Mouse (Mus musculus) stomach, embryonic 15.5 days (tissue): ENCODE results near the gene Slc9a8. TPM values are rescaled to one million over a fixed set of nuclear protein-coding genes. Genes with fewer than 3 reads are reported as not detected.
A peak's percentile ranks its signal among the peaks of the same experiment; 100 is the strongest.

ENCODE experiments used
- ATAC-seq: fragments of 200-750 bp; cut with Nextera tagmentation; 2 replicates; pipeline ENCODE4 v1.8.0; 2017; ENCODE audit warnings: low read depth, moderate number of reproducible peaks, moderate TSS enrichment; ENCODE audit not compliant: insufficient read depth, low FRiP score
- H3K27ac ChIP-seq: fragments of 300-500 bp; sonication (generic); 2 replicates; pipeline ENCODE4 v1.5.1; 2015; ENCODE audit warnings: mild to moderate bottlenecking, inconsistent platforms
- H3K27me3 ChIP-seq: fragments of 300-500 bp; sonication (generic); replicated peaks from 2 replicates; pipeline ENCODE4 v1.6.1; 2015; ENCODE audit warnings: inconsistent platforms
- H3K36me3 ChIP-seq: fragments of 300-500 bp; sonication (generic); 2 replicates; pipeline ENCODE4 v1.6.1; 2015; ENCODE audit warnings: inconsistent platforms
- H3K4me1 ChIP-seq: fragments of 300-500 bp; sonication (generic); 2 replicates; pipeline ENCODE4 v1.6.1; 2015; ENCODE audit warnings: inconsistent platforms
- H3K4me2 ChIP-seq: fragments of 300-500 bp; sonication (generic); 2 replicates; pipeline ENCODE4 v1.6.1; 2015; ENCODE audit warnings: mild to moderate bottlenecking, inconsistent platforms
- H3K4me3 ChIP-seq: fragments of 300-500 bp; sonication (generic); replicated peaks from 2 replicates; pipeline ENCODE4 v1.5.1; 2015; ENCODE audit warnings: inconsistent platforms
- H3K9ac ChIP-seq: fragments of 300-500 bp; sonication (generic); 2 replicates; pipeline ENCODE4 v1.6.1; 2015; ENCODE audit warnings: inconsistent platforms
- H3K9me3 ChIP-seq: fragments of 300-500 bp; sonication (generic); 2 replicates; pipeline ENCODE4 v1.6.1; 2016; ENCODE audit warnings: inconsistent platforms
- WGBS: fragments of 180-500 bp; shearing (Covaris S2); methylation state at CpG from one replicate; pipeline ENCODE4 v1.1.7; 2015; 5-methylcytosine and 5-hydroxymethylcytosine counted together
- polyA plus RNA-seq: library from polyadenylated mRNA; unstranded; fragments of >200 nt; fragmentation: Nextera tagmentation; extraction: Ambion mirVana; gene quantifications from 2 replicates; pipeline ENCODE4 v1.2.1, GENCODE M21; 2015

The Slc9a8 gene
- polyA plus RNA-seq, 1 experiment from 2014 or later = 20.5 TPM

GRCm38 (mm10) chr2:167487551-167487950, 66.0 kb downstream of the Slc9a8 start:
- H3K4me1 ChIP-seq = peaks cover 15% of the 10 kb centered on the region
- 89% methylated on average over 6 of the region's 6 CpGs for WGBS
- no peaks in the 10 kb centered on the region for H3K9me3 ChIP-seq
- H3K4me2 ChIP-seq = no peak overlapping the region
- H3K27me3 ChIP-seq = no peaks in the 10 kb centered on the region
- no peak overlapping the region for H3K9ac ChIP-seq
- H3K27ac ChIP-seq = no peak overlapping the region
- no peak overlapping the region for H3K4me3 ChIP-seq
- ATAC-seq = no peak
- peaks cover 16% of the 10 kb centered on the region; the same call in 1 of the 2 replicates for H3K36me3 ChIP-seq

GRCm38 (mm10) chr2:167487994-167488393, 66.5 kb downstream of the Slc9a8 start:
- Histone ChIP-seq H3K9me3 (no peaks in the 10 kb centered on the region), H3K9ac (no peak overlapping the region), H3K4me3 (no peak overlapping the region), H3K4me1 (peaks cover 15% of the 10 kb centered on the region), H3K27ac (no peak overlapping the region), H3K36me3 (peaks cover 13% of the 10 kb centered on the region; the same call in 1 of the 2 replicates), H3K4me2 (no peak overlapping the region), H3K27me3 (no peaks in the 10 kb centered on the region)
- WGBS = 86% methylated on average over 6 of the region's 6 CpGs
- ATAC-seq = no peak

- ATAC-seq = no peak
Observed at GRCm38 (mm10) chr2:167490813-167491525, 69.5 kb downstream of the Slc9a8 start.

GRCm38 (mm10) chr2:167491757-167492708, 70.5 kb downstream of the Slc9a8 start, which contains the start of gene Rnf114:
Rnf114 (plus strand) TSS chr2:167492645.
- Histone ChIP-seq H3K27me3 (no peaks in the 10 kb centered on the region), H3K9ac (peak within 1 kb of the TSS; percentile 92), H3K9me3 (no peaks in the 10 kb centered on the region), H3K36me3 (no peaks in the 10 kb centered on the region), H3K4me1 (peaks cover 10% of the 10 kb centered on the region), H3K4me2 (peak within 1 kb of the TSS; percentile 82), H3K4me3 (peak within 1 kb of the TSS; percentile 99), H3K27ac (peak within 1 kb of the TSS; percentile 96)
- peak; percentile 12; the same call in 1 of the 2 replicates for ATAC-seq
- WGBS = 3% methylated on average over 52 of the region's 52 CpGs

More at GRCm38 (mm10) chr2:167490813-167491525, 69.5 kb downstream of the Slc9a8 start:
- Histone ChIP-seq H3K36me3 (no peaks in the 10 kb centered on the region), H3K9ac (no peak overlapping the region), H3K4me2 (peak overlapping the region; percentile 82), H3K27ac (no peak overlapping the region), H3K9me3 (no peaks in the 10 kb centered on the region), H3K4me3 (peak overlapping the region; percentile 99; the same call in 1 of the 2 replicates), H3K27me3 (no peaks in the 10 kb centered on the region), H3K4me1 (peaks cover 17% of the 10 kb centered on the region)
- 75% methylated on average over 4 of the region's 4 CpGs for WGBS

- no peaks in the 10 kb centered on the region for H3K36me3 ChIP-seq
- H3K27me3 ChIP-seq = no peaks in the 10 kb centered on the region
- peak within 1 kb of the TSS; percentile 99 for H3K4me3 ChIP-seq
- peak within 1 kb of the TSS; percentile 96 for H3K27ac ChIP-seq
- 1% methylated on average over 63 of the region's 63 CpGs for WGBS
- H3K4me1 ChIP-seq = peaks cover 10% of the 10 kb centered on the region
- peak within 1 kb of the TSS; percentile 92 for H3K9ac ChIP-seq
- peak; percentile 89 for ATAC-seq
- H3K4me2 ChIP-seq = peak within 1 kb of the TSS; percentile 82
- H3K9me3 ChIP-seq = no peaks in the 10 kb centered on the region
Observed at GRCm38 (mm10) chr2:167492713-167493636, 71.5 kb downstream of the Slc9a8 start, which contains the start of gene Spata2. Spata2 (minus strand) TSS chr2:167492887.

- Histone ChIP-seq H3K27me3 (no peaks in the 10 kb centered on the region), H3K4me1 (peaks cover 8% of the 10 kb centered on the region), H3K27ac (no peak overlapping the region), H3K9ac (no peak overlapping the region), H3K4me2 (no peak overlapping the region), H3K9me3 (no peaks in the 10 kb centered on the region), H3K36me3 (no peaks in the 10 kb centered on the region), H3K4me3 (no peak overlapping the region)
- WGBS = 74% methylated on average over 7 of the region's 7 CpGs
- no peak for ATAC-seq
Observed at GRCm38 (mm10) chr2:167496437-167496836, 74.9 kb downstream of the Slc9a8 start.

GRCm38 (mm10) chr2:167497272-167497671, 75.8 kb downstream of the Slc9a8 start:
- no peak overlapping the region for H3K27ac ChIP-seq
- WGBS = 81% methylated on average over 5 of the region's 5 CpGs

GRCm38 (mm10) chr2:167502554-167503252, 81.2 kb downstream of the Slc9a8 start:
- H3K4me2 ChIP-seq = peak overlapping the region; percentile 92
- WGBS = 41% methylated on average over 13 of the region's 13 CpGs
- H3K4me1 ChIP-seq = peaks cover 20% of the 10 kb centered on the region
- H3K4me3 ChIP-seq = peak overlapping the region; percentile 98
- ATAC-seq = peak; percentile 40; the same call in 1 of the 2 replicates
- H3K36me3 ChIP-seq = peaks cover 10% of the 10 kb centered on the region
- peak overlapping the region; percentile 80; the same call in 1 of the 2 replicates for H3K27ac ChIP-seq
- no peaks in the 10 kb centered on the region for H3K27me3 ChIP-seq
- no peak overlapping the region for H3K9ac ChIP-seq
- H3K9me3 ChIP-seq = no peaks in the 10 kb centered on the region

More at GRCm38 (mm10) chr2:167497272-167497671, 75.8 kb downstream of the Slc9a8 start:
- no peak for ATAC-seq
- Histone ChIP-seq H3K4me3 (no peak overlapping the region), H3K9ac (no peak overlapping the region), H3K27me3 (no peaks in the 10 kb centered on the region), H3K9me3 (no peaks in the 10 kb centered on the region), H3K4me2 (no peak overlapping the region), H3K36me3 (no peaks in the 10 kb centered on the region), H3K4me1 (0 out of 2 replicates have a peak, but pooled peaks cover 2% of the 10 kb centered on the region)

- Histone ChIP-seq H3K4me3 (peak overlapping the region; percentile 98), H3K9me3 (no peaks in the 10 kb centered on the region), H3K4me2 (peak overlapping the region; percentile 92), H3K4me1 (peaks cover 20% of the 10 kb centered on the region), H3K27ac (peak overlapping the region; percentile 80), H3K36me3 (peaks cover 11% of the 10 kb centered on the region), H3K27me3 (no peaks in the 10 kb centered on the region), H3K9ac (peak overlapping the region; percentile 92)
- WGBS = under 1% methylated on average over 71 of the region's 85 CpGs
- ATAC-seq = peak; percentile 86
Observed at GRCm38 (mm10) chr2:167503253-167503895, 81.9 kb downstream of the Slc9a8 start.

- H3K36me3 ChIP-seq = peaks cover 16% of the 10 kb centered on the region
- 0 out of 2 replicates have a peak, but pooled peaks have one; percentile 12 for ATAC-seq
- peaks cover 20% of the 10 kb centered on the region for H3K4me1 ChIP-seq
- H3K9me3 ChIP-seq = no peaks in the 10 kb centered on the region
- H3K4me2 ChIP-seq = peak overlapping the region; percentile 92
- H3K27me3 ChIP-seq = no peaks in the 10 kb centered on the region
- H3K9ac ChIP-seq = peak overlapping the region; percentile 92
- peak overlapping the region; percentile 98 for H3K4me3 ChIP-seq
- H3K27ac ChIP-seq = peak overlapping the region; percentile 80
- under 1% methylated on average over 32 of the region's 32 CpGs for WGBS
Observed at GRCm38 (mm10) chr2:167503896-167504349, 82.4 kb downstream of the Slc9a8 start.
